Mouse (Mus musculus) ZHBTc4 (cell line): ENCODE measurements around the gene Pde10a.

Experiments
- DNase-seq: peaks from one replicate; pipeline ENCODE4 v3.0.0-alpha.2; 2011; ENCODE audit warnings: low read depth, low spot score

Pde10a gene

DNA sequence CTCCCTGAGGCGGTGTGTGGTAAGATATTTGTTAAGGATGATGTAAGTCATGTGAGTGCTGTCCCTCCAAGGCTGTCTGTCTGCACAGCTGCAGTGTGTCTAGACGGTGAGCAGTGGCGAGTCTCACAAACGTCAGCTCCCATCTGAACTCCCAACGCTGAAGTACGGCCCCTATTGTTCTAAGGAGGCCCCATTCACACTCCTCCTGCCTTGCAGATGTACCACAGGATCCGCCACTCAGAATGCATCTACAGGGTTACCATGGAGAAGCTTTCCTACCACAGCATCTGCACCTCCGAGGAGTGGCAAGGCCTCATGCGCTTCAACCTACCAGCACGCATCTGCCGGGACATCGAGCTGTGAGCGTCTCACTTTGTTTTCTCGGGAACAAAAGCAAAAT lies 436.5 kb downstream of the Pde10a start:
- DNase-seq: peak; percentile 17

DNA sequence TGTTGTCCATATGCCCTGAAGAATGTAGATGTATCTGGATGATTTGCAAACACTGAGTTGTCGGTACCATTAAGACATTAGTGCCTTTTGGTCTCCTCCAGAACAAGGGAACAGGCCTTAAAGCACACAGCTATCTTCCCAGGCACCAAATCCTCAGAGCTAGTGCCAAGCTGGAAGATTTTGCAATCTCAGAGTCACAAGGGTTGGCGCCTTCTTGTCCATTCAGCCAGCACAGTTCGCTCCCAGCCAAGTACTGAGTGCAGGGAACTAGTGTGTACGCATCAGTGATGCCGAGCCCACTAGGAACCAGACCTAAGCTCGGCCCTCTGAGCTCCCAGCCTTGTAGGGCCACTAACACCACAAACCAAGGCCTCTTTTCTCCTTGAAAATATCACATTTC lies 440.0 kb downstream of the Pde10a start:
- DNase-seq: no peak

- DNase-seq: no peak
These were observed 447.1 kb downstream of the Pde10a start for GRCm38 (mm10) chr17:8972152-8972854.

DNA sequence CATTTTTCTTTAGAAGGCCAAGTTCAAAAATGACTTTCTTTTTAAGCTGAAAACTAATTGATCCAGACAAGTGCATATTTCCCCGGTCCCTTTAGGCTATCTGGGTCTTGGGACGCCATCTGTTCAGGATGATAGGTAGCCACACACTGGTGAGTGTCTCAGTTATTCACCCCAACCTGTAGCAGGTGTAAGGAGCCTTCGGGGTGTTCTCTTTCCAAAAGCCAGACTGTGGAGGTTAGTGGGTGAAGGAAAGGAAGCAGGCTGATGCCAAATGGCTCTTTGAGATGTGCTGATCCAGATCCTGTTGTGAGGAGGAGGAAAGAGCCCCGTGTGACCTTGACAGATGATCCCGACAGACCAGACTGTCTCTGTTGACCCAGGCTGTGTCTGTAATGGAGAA lies 448.2 kb downstream of the Pde10a start:
- DNase-seq: no peak

- DNase-seq: no peak
These were observed 449.3 kb downstream of the Pde10a start for GRCm38 (mm10) chr17:8974423-8974822.

GRCm38 (mm10) chr17:8974823-8975397 lies 449.7 kb downstream of the Pde10a start:
- DNase-seq: no peak

DNA sequence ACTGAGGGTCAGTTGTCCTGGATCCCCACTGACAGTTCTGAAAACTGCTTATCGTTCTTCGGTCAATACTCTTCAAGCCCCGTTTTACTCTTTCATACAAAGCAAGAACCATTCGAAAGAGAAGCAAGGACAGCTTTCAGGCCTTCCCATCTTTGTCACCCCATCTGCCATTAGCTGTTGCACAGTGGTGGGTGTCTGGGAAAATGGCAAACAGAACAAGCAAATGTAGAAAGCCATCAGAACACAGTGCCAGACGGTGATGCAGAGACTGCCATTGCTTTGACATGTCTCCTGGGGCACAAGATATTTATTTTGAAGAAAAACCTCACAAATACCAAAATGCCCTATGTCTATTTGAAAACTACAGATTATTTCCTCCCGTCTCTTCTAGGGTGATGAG lies 451.6 kb downstream of the Pde10a start:
- DNase-seq: no peak

DNA sequence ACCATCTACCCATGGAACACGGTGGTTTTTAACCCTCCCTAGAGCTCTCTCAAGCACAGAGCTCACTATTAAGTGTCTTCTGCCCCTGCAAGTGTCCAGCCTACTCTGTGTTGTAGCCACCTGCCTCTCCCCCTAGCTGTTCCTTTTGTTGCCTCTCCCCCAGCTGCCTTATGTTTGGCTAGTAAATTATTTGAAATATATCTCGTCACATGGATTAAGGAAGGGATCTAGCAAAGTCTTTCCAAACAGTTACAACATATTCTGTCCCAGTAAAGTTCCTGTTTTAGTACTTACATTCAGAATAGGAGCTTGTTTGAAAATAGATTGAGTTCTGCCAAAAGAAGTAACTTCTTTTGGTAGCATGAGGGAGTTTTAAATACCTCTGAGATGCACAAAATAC lies 452.1 kb downstream of the Pde10a start:
- no peak for DNase-seq

GRCm38 (mm10) chr17:8983576-8983975 lies 458.4 kb downstream of the Pde10a start:
- DNase-seq: no peak

DNA sequence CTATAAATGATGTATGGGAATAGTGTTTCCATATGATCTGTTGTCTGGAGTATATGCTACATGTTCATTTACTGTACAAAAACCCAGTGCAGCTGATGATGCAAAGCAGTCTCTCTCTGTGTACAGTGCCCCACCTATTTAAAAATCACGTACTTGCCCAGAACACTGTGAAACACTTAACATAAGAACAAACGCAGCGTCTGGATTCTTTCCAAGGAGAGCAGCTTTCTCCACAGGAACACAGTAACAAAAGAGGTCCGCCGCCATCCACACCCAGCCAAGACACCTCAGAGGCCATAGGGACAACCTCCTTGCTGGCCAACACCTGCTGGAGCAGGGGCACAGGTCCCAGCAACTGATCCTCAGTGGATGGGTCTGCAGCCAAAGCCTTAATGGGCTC lies 460.5 kb downstream of the Pde10a start:
- DNase-seq: peak; percentile 74

DNA sequence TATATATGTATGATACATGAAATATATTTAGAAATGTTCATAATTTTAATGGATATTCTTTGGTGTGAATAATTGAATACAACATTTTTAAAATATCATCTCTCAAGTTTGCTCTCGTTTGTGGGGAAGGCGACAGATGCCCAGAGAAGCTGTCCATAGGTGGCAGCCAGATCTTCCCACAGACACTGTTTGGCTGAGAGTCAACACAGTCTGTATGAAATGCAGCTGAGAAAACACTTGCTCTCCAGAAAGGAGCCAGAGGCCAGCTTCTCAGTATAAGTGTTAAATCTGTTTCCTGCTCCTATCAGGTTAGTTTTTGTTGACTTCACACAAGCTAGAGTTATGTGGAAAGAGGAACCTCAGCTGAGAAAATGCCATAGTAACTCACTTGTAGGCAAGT lies 461.4 kb downstream of the Pde10a start:
- DNase-seq: no peak

- DNase-seq: no peak
These were observed 462.2 kb downstream of the Pde10a start for GRCm38 (mm10) chr17:8987369-8987768.

- peak; percentile 93 for DNase-seq
These were observed 463.1 kb downstream of the Pde10a start, which contains the start of gene 1700010I14Rik for GRCm38 (mm10) chr17:8988119-8988807. Gene 1700010I14Rik (plus strand): TSS chr17:8988333.

- peak; percentile 72 for DNase-seq
These were observed 466.0 kb downstream of the Pde10a start for GRCm38 (mm10) chr17:8991160-8991559.

GRCm38 (mm10) chr17:8995344-8995743 lies 470.2 kb downstream of the Pde10a start:
- DNase-seq: no peak

- no peak for DNase-seq
These were observed 477.3 kb downstream of the Pde10a start for GRCm38 (mm10) chr17:9002438-9002837.

DNA sequence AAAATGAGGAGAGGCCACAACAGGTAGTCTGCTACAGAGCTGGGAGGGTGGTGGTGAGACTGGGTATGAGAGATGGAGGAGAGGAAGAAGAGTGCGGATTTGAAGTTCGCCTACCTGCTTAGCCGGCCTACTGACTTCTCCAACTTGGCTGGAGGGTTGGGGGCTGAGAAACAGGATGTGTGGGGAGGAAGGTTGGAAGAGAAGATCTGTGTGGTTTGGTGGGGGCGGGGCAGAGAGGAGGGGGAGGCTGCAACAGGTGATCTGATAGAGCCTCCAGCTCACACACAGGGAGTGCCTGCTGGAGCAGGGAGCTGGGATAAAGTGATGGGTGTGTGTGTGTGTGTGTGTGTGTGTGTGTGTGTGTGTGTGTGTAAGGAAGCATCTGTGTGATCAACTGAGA lies 479.3 kb downstream of the Pde10a start:
- DNase-seq: no peak

DNA sequence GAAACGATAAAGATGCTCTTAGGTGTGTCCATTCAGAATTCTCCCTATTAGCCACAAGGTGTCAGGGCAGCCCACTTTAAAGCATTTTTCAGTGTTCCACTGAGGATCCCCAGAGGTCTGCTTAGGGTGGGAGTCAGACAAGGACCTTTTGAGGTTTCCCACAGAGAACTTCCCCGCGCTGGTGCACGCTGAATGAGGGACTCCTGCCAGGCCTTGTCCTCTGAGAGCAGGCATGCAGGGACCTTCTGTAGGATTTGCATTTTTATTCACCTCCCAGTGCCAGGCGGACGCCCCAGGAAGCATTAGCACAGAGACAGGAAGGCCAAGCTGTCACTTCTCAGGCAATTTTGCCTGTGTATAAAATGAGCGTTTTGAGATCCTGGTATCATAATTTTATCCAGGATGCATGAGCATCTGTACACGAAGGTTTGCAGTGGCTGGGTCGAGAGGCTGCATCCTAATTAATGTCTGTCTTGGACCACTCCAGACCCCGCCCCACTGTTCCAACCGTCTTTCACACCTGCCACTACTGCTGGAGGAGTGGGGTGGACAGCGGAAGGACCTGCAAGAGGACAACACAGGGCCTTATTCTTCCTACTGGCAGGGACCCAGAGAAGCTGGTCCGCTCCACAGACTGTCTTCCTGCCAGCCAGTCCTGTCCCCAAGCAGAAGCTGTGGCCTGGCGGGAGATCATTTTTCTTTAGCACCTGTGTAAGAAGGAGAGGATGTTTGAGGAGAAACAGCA lies 498.2 kb downstream of the Pde10a start:
- DNase-seq: peak; percentile 27

DNA sequence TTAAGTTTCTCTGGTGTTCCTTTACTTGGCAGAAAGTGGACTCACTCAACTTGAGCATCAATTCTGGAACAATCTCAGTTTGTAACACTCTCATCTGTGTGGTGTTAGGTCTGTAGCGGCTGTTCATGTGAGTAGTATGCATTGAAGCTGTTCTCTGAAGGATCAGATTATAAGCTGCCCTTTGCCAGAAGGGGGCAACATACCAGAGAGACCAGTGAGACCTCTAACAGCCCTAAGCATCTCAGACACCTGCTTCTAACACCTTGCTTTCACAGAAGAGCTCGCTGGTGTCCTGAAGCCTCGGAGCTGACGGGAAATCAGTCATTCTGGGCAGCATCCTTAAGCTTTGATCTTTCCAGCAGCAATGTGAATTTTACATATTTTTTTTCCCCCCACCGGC lies 505.0 kb downstream of the Pde10a start:
- DNase-seq: peak; percentile 42

- DNase-seq: peak; percentile 84
These were observed 506.3 kb downstream of the Pde10a start for GRCm38 (mm10) chr17:9031241-9032141.

DNA sequence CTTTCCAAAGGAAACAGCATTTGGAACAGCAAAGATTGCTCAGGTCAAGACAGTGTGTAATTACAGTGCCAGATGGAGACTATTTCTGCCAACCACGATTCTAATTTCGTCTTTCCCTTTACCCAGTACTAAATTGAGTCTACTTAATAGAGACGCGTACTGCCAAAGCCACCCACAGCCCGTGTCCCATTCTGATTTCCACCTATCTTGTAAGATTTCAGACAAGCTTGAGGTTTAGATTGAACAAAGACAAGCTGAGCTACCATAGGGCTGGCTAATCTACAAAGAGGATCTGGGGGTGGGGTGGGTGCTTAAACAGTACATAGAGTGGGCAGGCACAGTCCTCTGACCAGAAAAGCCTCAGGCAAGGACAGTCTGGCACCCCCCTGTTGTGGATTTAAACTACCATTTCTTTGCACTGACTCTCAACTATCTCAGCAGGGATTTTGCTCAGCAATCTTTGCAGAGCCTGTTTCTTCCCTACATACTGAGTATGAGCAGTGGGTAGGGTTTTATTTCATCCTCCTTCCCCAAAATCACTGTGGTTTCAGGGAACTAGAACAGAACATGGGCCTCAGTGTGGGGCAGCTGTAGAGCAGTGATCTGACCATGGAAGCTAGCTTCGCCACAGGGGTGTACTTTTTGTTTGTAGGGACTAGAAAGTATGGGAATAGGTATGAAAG lies 507.3 kb downstream of the Pde10a start:
- no peak for DNase-seq
